Mouse (Mus musculus) MEL (cell line): Measurements from ENCODE around the gene Kctd13. TPM values are rescaled to one million over a fixed set of nuclear protein-coding genes. Genes with fewer than 3 reads are reported as not detected.

Source experiments
- DNase-seq: peaks from one replicate; pipeline ENCODE4 v3.0.0; 2011; ENCODE audit warnings: low read depth, low spot score
- H3K27ac ChIP-seq: 2 replicates; pipeline ENCODE4 v1.5.1; 2012; ENCODE audit warnings: low read depth, mild to moderate bottlenecking, control low read depth, low read length, moderate library complexity; ENCODE audit not compliant: control insufficient read depth
- H3K27me3 ChIP-seq, 2 experiments: fragments of 150-350 bp in 1 of 2; sonication (generic) in 1 of 2; 2 replicates each; pipeline ENCODE4 v1.6.1; 2012; ENCODE audit warnings: low read length in 2 of 2, mild to moderate bottlenecking in 2 of 2, improper control_type of control experiment in 1 of 2, moderate library complexity in 1 of 2; ENCODE audit not compliant: insufficient read depth in 2 of 2, control insufficient read depth in 1 of 2
- H3K36me3 ChIP-seq, 2 experiments: 2 replicates each; pipeline ENCODE4 v1.6.1; 2012 to 2014; ENCODE audit warnings: low read length in 2 of 2, improper control_type of control experiment in 1 of 2, inconsistent platforms in 1 of 2, mild to moderate bottlenecking in 1 of 2; ENCODE audit not compliant: insufficient read depth in 2 of 2, control insufficient read depth in 1 of 2
- H3K4me1 ChIP-seq, 2 experiments: fragments of 150-350 bp in 1 of 2; sonication (generic) in 1 of 2; 2 replicates each; pipeline ENCODE4 v1.6.1; 2012; ENCODE audit warnings: low read length in 2 of 2, improper control_type of control experiment in 1 of 2, mild to moderate bottlenecking in 1 of 2; ENCODE audit not compliant: insufficient read depth in 2 of 2, control insufficient read depth in 1 of 2
- H3K4me3 ChIP-seq, 2 experiments: fragments of 150-350 bp in 1 of 2; sonication (generic) in 1 of 2; 2 replicates each; pipeline ENCODE4 v1.5.1; 2012; ENCODE audit warnings: low read depth in 2 of 2, low read length in 2 of 2, mild to moderate bottlenecking in 2 of 2, moderate library complexity in 2 of 2, control low read depth in 1 of 2, improper control_type of control experiment in 1 of 2; ENCODE audit not compliant: control insufficient read depth in 1 of 2, insufficient read depth in 1 of 2
- H3K79me2 ChIP-seq: 2 replicates; pipeline ENCODE4 v1.6.1; 2012; ENCODE audit warnings: mild to moderate bottlenecking, low read length, moderate library complexity; ENCODE audit not compliant: control insufficient read depth, poor library complexity, insufficient read depth
- H3K9ac ChIP-seq: 2 replicates; pipeline ENCODE4 v1.6.1; 2012; ENCODE audit warnings: low read depth, mild to moderate bottlenecking, control low read depth, low read length, moderate library complexity; ENCODE audit not compliant: control insufficient read depth, poor library complexity, severe bottlenecking
- H3K9me3 ChIP-seq: fragments of 150-350 bp; sonication (generic); replicated peaks from 2 replicates; pipeline ENCODE4 v1.6.1; 2012; ENCODE audit warnings: mild to moderate bottlenecking, low read length, improper control_type of control experiment, moderate library complexity; ENCODE audit not compliant: insufficient read depth
- CHD1 ChIP-seq: IDR thresholded peaks from 2 replicates; pipeline ENCODE4 v1.6.1; 2012; ENCODE audit warnings: low read depth, mild to moderate bottlenecking, inconsistent platforms, low read length, improper control_type of control experiment
- CTCF ChIP-seq, 3 experiments: IDR thresholded peaks in 2 of 3; conservative IDR thresholded peaks in 1 of 3; 2 replicates each; pipeline ENCODE4 v1.5.1; 2011 to 2012; ENCODE audit warnings: low read length in 3 of 3, low read depth in 2 of 3, mild to moderate bottlenecking in 2 of 3, improper control_type of control experiment in 1 of 3, inconsistent platforms in 1 of 3, mixed read lengths in 1 of 3, moderate library complexity in 1 of 3; ENCODE audit not compliant: control insufficient read depth in 1 of 3, insufficient read depth in 1 of 3, poor library complexity in 1 of 3, severe bottlenecking in 1 of 3
- E2F4 ChIP-seq: IDR thresholded peaks from 2 replicates; pipeline ENCODE4 v1.6.1; 2011; ENCODE audit warnings: low read depth, low read length, improper control_type of control experiment, borderline replicate concordance
- EP300 ChIP-seq, 2 experiments: IDR thresholded peaks; 2 replicates each; pipeline ENCODE4 v1.6.1; 2011; ENCODE audit warnings: improper control_type of control experiment in 2 of 2, low read length in 2 of 2, low read depth in 1 of 2, mild to moderate bottlenecking in 1 of 2
- ETS1 ChIP-seq: IDR thresholded peaks from 2 replicates; pipeline ENCODE4 v1.6.1; 2012; ENCODE audit warnings: low read depth, mild to moderate bottlenecking, inconsistent platforms, low read length, improper control_type of control experiment, moderate library complexity
- MAFK ChIP-seq: IDR thresholded peaks from 2 replicates; pipeline ENCODE4 v1.6.1; 2011; ENCODE audit warnings: low read depth, mild to moderate bottlenecking, low read length, improper control_type of control experiment, borderline replicate concordance
- MAX ChIP-seq: IDR thresholded peaks from 2 replicates; pipeline ENCODE4 v1.6.1; 2011; ENCODE audit warnings: low read length, improper control_type of control experiment
- MEF2A ChIP-seq: IDR thresholded peaks from 2 replicates; pipeline ENCODE4 v1.6.1; 2014; ENCODE audit warnings: low read depth, mild to moderate bottlenecking, inconsistent platforms, low read length, improper control_type of control experiment; ENCODE audit not compliant: poor library complexity, insufficient replicate concordance, severe bottlenecking; ENCODE audit errors: extremely low read depth
- NELFE ChIP-seq: IDR thresholded peaks from 2 replicates; pipeline ENCODE4 v1.6.1; 2011; ENCODE audit warnings: low read depth, low read length, improper control_type of control experiment
- NRF1 ChIP-seq: IDR thresholded peaks from 2 replicates; pipeline ENCODE4 v1.6.1; 2014; ENCODE audit warnings: low read depth, mild to moderate bottlenecking, inconsistent platforms, low read length, improper control_type of control experiment, moderate library complexity; ENCODE audit not compliant: poor library complexity, insufficient read depth, severe bottlenecking
- POLR2A ChIP-seq, 2 experiments: IDR thresholded peaks; 2 replicates each; pipeline ENCODE4 v1.6.1; 2011 to 2012; ENCODE audit warnings: low read length in 2 of 2, mild to moderate bottlenecking in 2 of 2, control low read depth in 1 of 2, improper control_type of control experiment in 1 of 2, low read depth in 1 of 2, moderate library complexity in 1 of 2; ENCODE audit not compliant: control insufficient read depth in 1 of 2, insufficient read depth in 1 of 2, poor library complexity in 1 of 2
- POLR2AphosphoS2 ChIP-seq: IDR thresholded peaks from 2 replicates; pipeline ENCODE4 v1.6.1; 2011; ENCODE audit warnings: low read length, improper control_type of control experiment
- POLR2AphosphoS5 ChIP-seq: IDR thresholded peaks from 2 replicates; pipeline ENCODE4 v1.6.1; 2012; ENCODE audit warnings: low read depth, borderline replicate concordance, mild to moderate bottlenecking, inconsistent platforms, low read length, moderate library complexity, mixed read lengths
- RAD21 ChIP-seq: IDR thresholded peaks from 2 replicates; pipeline ENCODE4 v1.6.1; 2011; ENCODE audit warnings: mild to moderate bottlenecking, low read depth, low read length, improper control_type of control experiment
- RCOR1 ChIP-seq: IDR thresholded peaks from 2 replicates; pipeline ENCODE4 v1.6.1; 2012; ENCODE audit warnings: low read depth, mild to moderate bottlenecking, inconsistent platforms, low read length, improper control_type of control experiment
- SIN3A ChIP-seq: IDR thresholded peaks from 2 replicates; pipeline ENCODE4 v1.6.1; 2012; ENCODE audit warnings: low read length, improper control_type of control experiment, inconsistent platforms
- SMC3 ChIP-seq: IDR thresholded peaks from 2 replicates; pipeline ENCODE4 v1.6.1; 2011; ENCODE audit warnings: low read depth, low read length, improper control_type of control experiment
- USF2 ChIP-seq, 2 experiments: IDR thresholded peaks; 2 replicates each; pipeline ENCODE4 v1.6.1; 2011 to 2012; ENCODE audit warnings: improper control_type of control experiment in 2 of 2, low read length in 2 of 2, borderline replicate concordance in 1 of 2, inconsistent platforms in 1 of 2, low read depth in 1 of 2, mild to moderate bottlenecking in 1 of 2; ENCODE audit not compliant: insufficient read depth in 1 of 2
- ZC3H11A ChIP-seq: IDR thresholded peaks from 2 replicates; pipeline ENCODE4 v1.6.1; 2012; ENCODE audit warnings: low read depth, mild to moderate bottlenecking, inconsistent platforms, low read length, improper control_type of control experiment
- ZMIZ1 ChIP-seq: IDR thresholded peaks from 2 replicates; pipeline ENCODE4 v1.6.1; 2012; ENCODE audit warnings: low read depth, mild to moderate bottlenecking, inconsistent platforms, low read length, improper control_type of control experiment, moderate library complexity
- polyA plus RNA-seq, 2 experiments: library from polyadenylated mRNA; stranded (reverse) in 1 of 2; unstranded in 1 of 2; fragments of >175 nt in 1 of 2; fragments of >200 nt in 1 of 2; gene quantifications; 2 replicates each; pipeline versions ENCODE4 v1.2.1 to v1.2.4; 2012; ENCODE audit warnings: low replicate concordance in 2 of 2, low read depth in 1 of 2; ENCODE audit not compliant: insufficient read length in 2 of 2, insufficient read depth in 1 of 2, missing spikeins in 1 of 2
- total RNA-seq: library from RNA; depleted of rRNA; stranded (reverse); fragments of 300-350 nt; gene quantifications from 2 replicates; pipeline ENCODE4 v1.2.3, GENCODE M21; 2012

Kctd13 gene
- total and polyA plus RNA-seq, 3 experiments: 17.7 to 26.2 TPM; not detected in 1

- H3K36me3 ChIP-seq: peaks cover 0 to 8% of the 10 kb centered on the region in 2 experiments; a peak in 2 of 4 replicates
- H3K9me3 ChIP-seq: no peaks in the 10 kb centered on the region
- no peak for DNase-seq
- H3K4me3 ChIP-seq: no peak overlapping the region
- H3K79me2 ChIP-seq: no peaks in the 10 kb centered on the region
- H3K27me3 ChIP-seq: no peaks in the 10 kb centered on the region
- no peak overlapping the region for H3K27ac ChIP-seq
- no peaks in the 10 kb centered on the region for H3K4me1 ChIP-seq
- TF ChIP-seq CHD1 (no peak), POLR2A (IDR thresholded peaks at IDR 0.05; ENCODE audit: control insufficient read depth in 1 of 2, insufficient read depth in 1 of 2, low read depth in 1 of 2, low read length in 2 of 2, poor library complexity in 1 of 2) (no peak), RCOR1 (no peak), EP300 (IDR thresholded peaks at IDR 0.05; ENCODE audit: low read depth in 1 of 2, low read length in 2 of 2) (no peak), MEF2A (no peak), MAFK (no peak), E2F4 (no peak), MAX (no peak)
- TF ChIP-seq, all 39 proteins: peak for 0
- no peak overlapping the region for H3K9ac ChIP-seq
These were observed 13.1 kb downstream of the Kctd13 start for GRCm38 (mm10) chr7:126941801-126942200.

- peaks cover 0 to 1% of the 10 kb centered on the region in 2 experiments; a peak in 2 of 4 replicates for H3K36me3 ChIP-seq
- H3K27me3 ChIP-seq: no peaks in the 10 kb centered on the region
- TF ChIP-seq ETS1 (no peak), CTCF (IDR thresholded peaks at IDR 0.05 in 2 of 3, conservative IDR thresholded peaks at IDR 0.05 in 1 of 3; ENCODE audit: control insufficient read depth in 1 of 3, insufficient read depth in 1 of 3, low read depth in 2 of 3, low read length in 3 of 3, poor library complexity in 1 of 3, severe bottlenecking in 1 of 3) (peak; percentile 59 to 75 (median 74)), POLR2AphosphoS2 (no peak), NELFE (no peak), ZMIZ1 (no peak), EP300 (IDR thresholded peaks at IDR 0.05; ENCODE audit: low read depth in 1 of 2, low read length in 2 of 2) (no peak), SIN3A (no peak), RAD21 (peak; percentile 54), MEF2A (no peak), SMC3 (peak; percentile 83), RCOR1 (no peak), NRF1 (no peak), USF2 (IDR thresholded peaks at IDR 0.05; ENCODE audit: borderline replicate concordance in 1 of 2, insufficient read depth in 1 of 2, low read depth in 1 of 2, low read length in 2 of 2) (no peak), CHD1 (no peak), POLR2AphosphoS5 (0 out of 2 replicates have a peak, but pooled peaks have one; percentile 24), ZC3H11A (peak; percentile 30; the same call in 1 of the 2 replicates)
- TF ChIP-seq, all 39 proteins: peak for 5
- Histone ChIP-seq H3K4me3 (no peak overlapping the region), H3K79me2 (no peaks in the 10 kb centered on the region), H3K27ac (no peak overlapping the region), H3K9me3 (no peaks in the 10 kb centered on the region), H3K4me1 (peaks cover 0 to 9% of the 10 kb centered on the region in 2 experiments; a peak in 2 of 4 replicates), H3K9ac (no peak overlapping the region)
- DNase-seq: peak; percentile 51
These were observed 17.9 kb downstream of the Kctd13 start for GRCm38 (mm10) chr7:126946530-126946929.
